Mouse (Mus musculus) heart, postnatal 14 days (tissue): Measurements from ENCODE around the gene Pwwp2b. TPM values are rescaled to one million over a fixed set of nuclear protein-coding genes. Genes with fewer than 3 reads are reported as not detected.

ENCODE experiments used
- DNase-seq, 2 experiments: peaks; one replicate each; pipeline ENCODE4 v3.0.0; 2021 to 2022
- intact Hi-C: fragments of 180-260 bp; cut with DNase I; formaldehyde crosslinking; loops from one replicate; pipeline ENCODE4 v1.15.1; 2025
- total RNA-seq, 2 experiments: library from RNA; stranded (reverse); gene quantifications; 2 replicates each; pipeline ENCODE4 v1.2.3; 2021

The Pwwp2b gene
- total RNA-seq, 2 experiments from 2014 or later: 8.7 to 9.8 TPM

GRCm38 (mm10) chr7:139221072-139221471 lies 27.2 kb upstream of the Pwwp2b start:
- DNase-seq: no peak
- intact Hi-C loops: no loop called here

GRCm38 (mm10) chr7:139221856-139222255 lies 26.4 kb upstream of the Pwwp2b start:
- intact Hi-C loops: no loop called here
- no peak for DNase-seq

- no peak for DNase-seq
- intact Hi-C loops: no loop called here
These were observed 25.9 kb upstream of the Pwwp2b start for GRCm38 (mm10) chr7:139222341-139222740.

GRCm38 (mm10) chr7:139224070-139224469 lies 24.2 kb upstream of the Pwwp2b start:
- intact Hi-C loops: no loop called here
- DNase-seq: no peak

GRCm38 (mm10) chr7:139224725-139225124 lies 23.6 kb upstream of the Pwwp2b start:
- DNase-seq: peak; percentile 42 to 51
- intact Hi-C loops: no loop called here

GRCm38 (mm10) chr7:139226416-139226815 lies 21.9 kb upstream of the Pwwp2b start:
- intact Hi-C loops: no loop called here
- no peak for DNase-seq

GRCm38 (mm10) chr7:139228447-139229171 lies 19.7 kb upstream of the Pwwp2b start:
- intact Hi-C loops: no loop called here
- DNase-seq: peak in 1 of 2 experiments; percentile 45

GRCm38 (mm10) chr7:139229837-139230236 lies 18.4 kb upstream of the Pwwp2b start:
- intact Hi-C loops: no loop called here
- DNase-seq: no peak

GRCm38 (mm10) chr7:139230241-139230640 lies 18.0 kb upstream of the Pwwp2b start:
- no peak for DNase-seq
- intact Hi-C loops: no loop called here

GRCm38 (mm10) chr7:139233714-139234113 lies 14.6 kb upstream of the Pwwp2b start:
- DNase-seq: peak; percentile 90 to 96
- intact Hi-C loops: loop anchor here (1.0 to 2.0 kb wide), 2 partner anchors 66 to 243 kb away; no protein-coding TSS in a partner anchor

GRCm38 (mm10) chr7:139234426-139235188 lies 13.7 kb upstream of the Pwwp2b start:
- DNase-seq: peak; percentile 61 to 67
- intact Hi-C loops: loop anchor here (2.0 kb wide), 1 partner anchor 242 kb away; no protein-coding TSS in a partner anchor

GRCm38 (mm10) chr7:139235651-139236358 lies 12.5 kb upstream of the Pwwp2b start:
- intact Hi-C loops: loop anchor here (2.0 kb wide), 1 partner anchor 241 kb away; no protein-coding TSS in a partner anchor
- DNase-seq: peak in 1 of 2 experiments; percentile 41

GRCm38 (mm10) chr7:139239432-139239831 lies 8.8 kb upstream of the Pwwp2b start:
- intact Hi-C loops: no loop called here
- no peak for DNase-seq

GRCm38 (mm10) chr7:139246086-139246485 lies 2.2 kb upstream of the Pwwp2b start:
- intact Hi-C loops: loop anchor here (5.0 kb wide), 1 partner anchor 141 kb away; the partner anchor contains the start of gene Inpp5a

GRCm38 (mm10) chr7:139246931-139247880 lies 1.1 kb upstream of the Pwwp2b start:
- peak; percentile 62 to 63 for DNase-seq
- intact Hi-C loops: loop anchor here (5.0 kb wide), 1 partner anchor 140 kb away; the partner anchor contains the start of gene Inpp5a

More at GRCm38 (mm10) chr7:139246086-139246485, 2.2 kb upstream of the Pwwp2b start:
- DNase-seq: peak in 1 of 2 experiments; percentile 36

- DNase-seq: peak in 1 of 2 experiments; percentile 62
- intact Hi-C loops: loop anchor here (5.0 kb wide), 1 partner anchor 138 kb away; the partner anchor contains the start of gene Inpp5a
These were observed 528 bp downstream of the Pwwp2b start for GRCm38 (mm10) chr7:139248615-139249405.

GRCm38 (mm10) chr7:139249406-139250210 lies 1.3 kb downstream of the Pwwp2b start:
- intact Hi-C loops: loop anchor here (5.0 kb wide), 1 partner anchor 138 kb away; the partner anchor contains the start of gene Inpp5a

GRCm38 (mm10) chr7:139251881-139252301 lies 3.6 kb downstream of the Pwwp2b start:
- intact Hi-C loops: no loop called here
- peak; percentile 70 for DNase-seq

More at GRCm38 (mm10) chr7:139249406-139250210, 1.3 kb downstream of the Pwwp2b start:
- DNase-seq: no peak
